27 mouse cellular contexts compared by ENCODE assay signal in the genomic region with DNA sequence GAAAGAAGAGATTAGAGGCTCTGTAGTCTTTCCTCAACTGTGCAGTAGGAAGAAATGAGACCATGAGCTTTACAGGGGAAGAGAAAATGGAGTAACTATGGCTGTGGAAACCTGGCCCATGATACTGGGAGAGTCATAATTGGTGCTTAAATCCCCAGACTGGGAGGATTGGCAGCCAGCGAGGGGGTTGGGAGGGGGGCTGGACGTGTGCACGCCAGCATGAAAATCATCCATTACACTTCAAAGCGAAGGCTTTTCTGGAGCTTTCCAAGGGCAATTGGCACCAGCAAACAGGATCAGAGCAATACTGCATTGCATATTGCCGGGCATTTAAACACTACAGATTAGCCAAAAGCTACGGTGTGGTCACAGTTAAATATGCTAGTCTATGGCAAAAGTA.
"Had no signal": no experiment of that assay in that cellular context is flagged by ENCODE, and none has a peak within 500 bp of the region (broad histone marks: within the 10 kb centered on the region; RNA-seq: fewer than 3 reads in every experiment).

No protein-coding gene starts in this region.

- H3K27me3 ChIP-seq: heart, embryonic 13.5 days; heart, embryonic 15.5 days; hindbrain, embryonic 12.5 days; hindbrain, embryonic 15.5 days; limb, embryonic 12.5 days; liver, embryonic 13.5 days; liver, embryonic 15.5 days had no signal

- DNase-seq: gastrocnemius, adult 2 months; gastrocnemius, postnatal 10 days; gastrocnemius, postnatal 25 days; heart, adult 2 months; heart, postnatal 14 days; heart, postnatal 4 days; kidney, adult 18-20 months; kidney, adult 8-10 months; kidney, postnatal 10 days; kidney, postnatal 25 days; kidney, postnatal 4 days; liver; liver, embryonic 13.5 days; liver, postnatal 0 days had no signal

- H3K9me3 ChIP-seq: heart, embryonic 13.5 days; heart, embryonic 15.5 days; hindbrain, embryonic 10.5 days; hindbrain, embryonic 12.5 days; hindbrain, embryonic 15.5 days; limb, embryonic 10.5 days; limb, embryonic 12.5 days; liver, embryonic 13.5 days; liver, embryonic 15.5 days had no signal

- H3K9ac ChIP-seq: heart, embryonic 13.5 days; heart, embryonic 15.5 days; hindbrain, embryonic 12.5 days; hindbrain, embryonic 15.5 days; limb, embryonic 12.5 days; liver, embryonic 13.5 days; liver, embryonic 15.5 days; liver, postnatal 0 days had no signal

- H3K4me3 ChIP-seq: gastrocnemius, adult 2 months; heart, adult 2 months; heart, embryonic 13.5 days; heart, embryonic 15.5 days; hindbrain, embryonic 10.5 days; hindbrain, embryonic 12.5 days; hindbrain, embryonic 15.5 days; layer of hippocampus, adult 2 months; left cerebral cortex, adult 2 months; limb, embryonic 10.5 days; limb, embryonic 12.5 days; liver, embryonic 13.5 days; liver, embryonic 15.5 days had no signal

- H3K27ac ChIP-seq: gastrocnemius, adult 2 months; heart, adult 2 months; heart, embryonic 13.5 days; heart, embryonic 15.5 days; hindbrain, embryonic 10.5 days; hindbrain, embryonic 12.5 days; hindbrain, embryonic 15.5 days; layer of hippocampus, adult 2 months; left cerebral cortex, adult 2 months; limb, embryonic 10.5 days; limb, embryonic 12.5 days; liver, embryonic 13.5 days; liver, embryonic 15.5 days had no signal

- H3K4me2 ChIP-seq: heart, embryonic 13.5 days; heart, embryonic 15.5 days; hindbrain, embryonic 12.5 days; hindbrain, embryonic 15.5 days; limb, embryonic 12.5 days; liver, embryonic 11.5 days; liver, embryonic 13.5 days; liver, embryonic 15.5 days had no signal

- ATAC-seq: inflammation-experienced regulatory T-cells, adult 6 months; intestine, postnatal 0 days; liver, postnatal 0 days had no signal

- H3K4me1 ChIP-seq: heart, embryonic 15.5 days; hindbrain, embryonic 10.5 days; hindbrain, embryonic 15.5 days; liver, embryonic 13.5 days; liver, embryonic 15.5 days had no signal

- H3K36me3 ChIP-seq: heart, embryonic 13.5 days; heart, embryonic 15.5 days; hindbrain, embryonic 10.5 days; hindbrain, embryonic 12.5 days; hindbrain, embryonic 15.5 days; limb, embryonic 10.5 days; limb, embryonic 12.5 days; liver, embryonic 13.5 days; liver, embryonic 15.5 days had no signal
